Mouse (Mus musculus) kidney, postnatal 25 days (tissue): Measurements from ENCODE around the gene Dock6.

Experiments
- DNase-seq, 2 experiments: peaks; one replicate each; pipeline ENCODE4 v3.0.0; 2021; ENCODE audit warnings: mixed read lengths in 2 of 2

The Dock6 gene

DNA sequence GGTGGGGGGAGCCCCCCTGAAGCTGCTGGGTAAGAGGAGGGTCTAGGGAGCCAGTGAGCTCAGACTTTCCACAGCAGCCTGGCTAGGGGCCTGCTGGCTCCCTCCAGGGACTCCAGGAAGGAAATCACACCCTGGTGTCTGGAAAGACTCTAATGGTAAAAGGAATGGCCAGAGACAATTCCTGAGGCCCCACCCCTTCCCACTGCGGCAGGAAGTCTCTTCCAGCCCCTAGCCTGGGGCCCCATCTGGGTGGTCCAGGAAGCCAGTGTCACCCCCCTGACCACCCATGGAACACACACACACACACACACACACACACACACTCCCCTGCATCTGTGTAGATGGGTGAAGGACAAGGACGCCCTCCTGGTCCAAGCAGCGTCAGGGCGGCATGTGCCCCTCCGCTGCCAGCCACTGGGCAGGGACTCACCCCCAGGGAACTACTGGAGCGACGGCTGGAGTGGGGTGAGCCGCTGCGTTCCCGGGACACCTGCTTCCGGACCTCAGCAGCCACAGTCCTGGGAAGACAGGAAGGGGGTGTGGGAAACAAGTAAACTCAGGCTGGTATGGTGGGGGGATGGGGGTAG, 5.6 kb downstream of the Dock6 start:
- DNase-seq: peak; percentile 76 to 88

DNA sequence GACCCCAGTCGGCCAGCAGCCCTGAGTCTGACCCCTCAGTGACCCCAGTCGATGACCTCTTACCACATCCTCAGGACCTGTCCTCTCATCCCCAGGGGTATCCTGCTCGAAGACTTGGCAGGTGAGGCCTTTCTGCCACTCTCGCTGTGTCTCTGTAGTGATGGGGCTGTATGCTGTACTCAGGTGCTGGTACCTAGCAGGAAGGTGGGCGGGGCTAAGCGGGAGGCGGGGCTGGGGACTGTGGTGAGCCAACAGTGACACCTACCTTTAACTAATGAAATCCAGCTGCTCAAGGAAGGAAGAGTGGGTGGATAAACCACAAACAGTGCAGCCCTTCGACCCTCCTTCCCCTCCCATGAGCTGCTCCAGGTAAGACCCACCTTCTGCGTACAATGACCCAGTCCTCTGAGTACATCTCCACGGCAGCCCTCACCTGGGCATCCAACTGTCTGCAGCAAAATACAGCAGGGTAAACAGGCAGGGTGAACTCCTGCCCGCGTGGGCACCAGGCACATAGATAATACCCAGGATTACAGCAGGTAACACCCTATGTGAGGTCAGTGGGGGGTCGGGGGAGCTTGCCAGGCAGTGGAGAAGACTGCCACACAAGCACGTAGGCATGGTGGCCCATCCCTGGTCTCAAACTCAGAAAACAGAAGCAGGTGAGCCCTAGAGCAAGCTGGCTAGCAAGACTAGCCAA, 6.9 kb downstream of the Dock6 start:
- DNase-seq: peak; percentile 71 to 72

GRCm38 (mm10) chr9:21843086-21843485, 9.3 kb downstream of the Dock6 start:
- no peak for DNase-seq

DNA sequence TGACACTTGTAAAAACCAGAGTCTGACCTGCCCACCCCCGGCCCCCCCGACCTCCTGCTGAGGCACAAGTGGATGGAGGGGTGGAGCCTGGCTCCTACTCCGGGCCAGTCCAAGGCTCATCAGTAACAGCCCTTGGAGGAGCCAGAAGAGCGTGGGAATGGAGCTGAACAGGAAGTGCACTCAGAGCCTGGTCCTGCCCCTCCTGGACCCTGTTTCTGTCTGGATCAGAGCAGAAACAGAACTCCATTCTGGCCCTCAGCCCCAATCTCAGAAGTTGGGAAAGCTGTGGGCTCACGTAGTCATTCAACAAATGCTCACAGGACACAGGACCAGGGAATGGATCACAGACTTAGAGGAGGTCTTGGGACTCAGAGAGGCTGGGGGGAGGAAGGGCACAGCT, 10.0 kb downstream of the Dock6 start:
- DNase-seq: peak; percentile 56 to 79

DNA sequence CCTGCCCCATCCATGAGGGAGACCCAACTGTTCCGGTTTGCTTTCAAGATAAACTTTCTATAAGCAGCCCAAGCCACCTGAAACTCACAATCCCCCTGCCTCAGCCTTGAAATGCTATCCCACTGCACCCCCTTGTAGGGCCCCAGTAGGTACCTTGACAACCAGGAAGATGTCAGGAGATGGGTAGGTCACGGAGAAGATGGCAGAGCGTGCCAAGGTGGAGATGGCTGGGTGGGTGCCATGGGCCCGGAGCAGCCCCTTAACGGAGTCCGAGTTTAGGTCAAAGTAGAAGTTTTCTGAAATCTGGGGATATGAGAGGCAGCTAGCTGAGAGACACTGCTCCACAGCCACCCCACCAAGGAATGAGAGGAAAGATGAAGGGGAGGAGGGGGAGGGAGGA, 11.1 kb downstream of the Dock6 start:
- DNase-seq: no peak

DNA sequence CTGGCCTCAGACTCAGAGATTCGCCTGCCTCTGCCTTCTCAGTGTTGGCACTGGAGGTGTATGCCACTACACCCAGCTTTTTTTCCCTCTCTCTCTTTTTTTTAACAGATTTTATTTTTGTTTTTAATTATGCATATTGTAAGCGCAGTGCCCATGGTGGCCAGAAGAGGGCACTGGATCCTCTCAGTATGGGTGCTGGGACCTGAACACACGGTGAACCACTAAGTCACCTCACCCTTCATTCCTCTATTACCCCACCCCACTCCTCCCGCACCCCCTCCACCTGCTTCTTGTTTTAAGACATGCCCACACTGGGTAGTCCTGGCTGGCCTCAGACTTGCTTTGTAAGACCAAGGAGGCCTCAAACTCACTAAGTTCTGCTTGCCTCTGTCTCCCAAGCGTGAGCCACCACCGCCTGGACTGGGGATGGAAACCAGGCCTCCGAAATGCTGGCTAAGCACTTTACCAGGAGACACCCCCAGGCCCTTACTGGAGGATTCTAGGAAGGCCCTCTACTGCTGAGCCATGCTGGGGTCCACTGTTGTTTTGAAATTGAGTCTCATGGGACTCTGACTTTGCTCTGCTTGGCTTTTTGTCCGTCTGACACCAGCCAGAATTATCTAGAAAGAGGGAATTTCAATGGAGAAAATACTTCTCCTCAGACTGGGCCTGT, 12.2 kb downstream of the Dock6 start:
- DNase-seq: peak in 1 of 2 experiments; percentile 80

GRCm38 (mm10) chr9:21837690-21838089, 14.7 kb downstream of the Dock6 start:
- DNase-seq: no peak

GRCm38 (mm10) chr9:21835258-21835912, 17.1 kb downstream of the Dock6 start, which contains the start of gene Angptl8:
Gene Angptl8 (plus strand): TSS chr9:21835510.
- peak; percentile 83 to 92 for DNase-seq

- DNase-seq: peak in 1 of 2 experiments; percentile 53
Measured at GRCm38 (mm10) chr9:21831558-21832240, 20.7 kb downstream of the Dock6 start.

DNA sequence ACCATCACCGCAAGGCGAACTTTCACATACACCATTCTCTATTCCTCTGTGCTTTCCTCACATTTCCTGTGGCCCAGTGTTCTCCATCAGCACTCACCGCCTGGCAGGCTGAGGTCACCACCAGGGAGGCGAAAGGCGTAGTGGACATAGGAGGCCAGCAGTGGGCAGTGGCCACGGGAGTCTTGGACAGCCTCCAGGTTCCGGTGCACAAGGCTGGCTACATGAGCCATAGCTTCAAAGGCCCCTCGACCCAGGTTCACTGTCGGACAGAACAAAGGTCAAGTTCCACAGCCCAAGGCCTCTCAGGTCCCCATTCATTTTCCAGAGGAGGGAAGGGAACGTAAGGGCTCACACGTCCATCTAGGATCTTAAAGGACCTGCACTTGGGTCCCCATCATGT, 21.5 kb downstream of the Dock6 start:
- peak; percentile 71 to 92 for DNase-seq

GRCm38 (mm10) chr9:21830461-21830850, 22.0 kb downstream of the Dock6 start:
- no peak for DNase-seq

DNA sequence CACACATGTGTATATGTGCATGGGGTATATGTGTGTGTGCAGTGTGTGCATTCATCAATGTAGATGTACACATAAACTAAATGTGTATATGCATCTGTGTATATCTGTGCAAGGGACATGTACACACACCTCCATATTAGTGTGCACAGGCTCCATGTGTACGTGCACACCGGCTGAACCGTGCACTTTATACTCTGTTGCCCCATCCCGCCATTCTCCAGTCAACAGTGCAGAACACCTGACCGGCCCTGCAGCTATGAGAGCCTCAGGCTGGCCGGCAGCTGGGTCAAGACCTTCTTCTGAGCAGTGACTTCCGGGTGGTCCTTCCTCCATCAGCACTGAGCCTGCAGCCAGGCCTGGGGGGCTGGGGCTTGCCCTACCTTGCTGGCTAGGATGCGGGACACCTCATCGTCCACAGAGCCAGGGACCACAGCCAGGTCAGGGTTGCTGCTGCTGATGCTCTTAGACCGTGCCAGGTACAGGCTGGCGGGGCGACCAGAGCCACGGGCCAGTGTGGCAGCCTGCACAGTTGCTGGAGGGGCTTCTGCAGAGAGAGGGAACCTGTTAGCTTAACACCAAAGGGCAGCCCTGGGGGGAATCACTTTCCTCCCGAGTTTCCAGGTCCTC, 22.5 kb downstream of the Dock6 start:
- DNase-seq: no peak

- no peak for DNase-seq
Measured at GRCm38 (mm10) chr9:21824366-21824765, 28.1 kb downstream of the Dock6 start.

DNA sequence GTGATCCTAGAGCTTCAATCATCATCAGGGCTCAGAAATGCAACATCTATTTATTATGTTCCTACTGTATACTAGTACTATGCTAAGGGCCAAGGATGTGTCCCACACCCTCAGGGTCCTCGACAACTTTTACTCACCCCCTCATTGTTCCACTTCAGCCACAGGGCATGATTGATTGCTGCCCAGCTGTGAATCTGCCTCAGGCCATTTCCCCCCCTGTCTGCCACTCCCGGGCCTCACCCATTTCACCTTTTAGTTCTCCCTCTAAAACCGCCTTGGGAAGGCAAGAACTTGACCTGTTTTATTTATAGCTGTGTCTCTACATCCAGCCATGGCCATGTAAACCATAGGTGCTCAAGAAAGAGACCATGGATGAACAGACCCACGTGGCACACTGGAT, 28.5 kb downstream of the Dock6 start:
- no peak for DNase-seq

- no peak for DNase-seq
Measured at GRCm38 (mm10) chr9:21822686-21823085, 29.7 kb downstream of the Dock6 start.

DNA sequence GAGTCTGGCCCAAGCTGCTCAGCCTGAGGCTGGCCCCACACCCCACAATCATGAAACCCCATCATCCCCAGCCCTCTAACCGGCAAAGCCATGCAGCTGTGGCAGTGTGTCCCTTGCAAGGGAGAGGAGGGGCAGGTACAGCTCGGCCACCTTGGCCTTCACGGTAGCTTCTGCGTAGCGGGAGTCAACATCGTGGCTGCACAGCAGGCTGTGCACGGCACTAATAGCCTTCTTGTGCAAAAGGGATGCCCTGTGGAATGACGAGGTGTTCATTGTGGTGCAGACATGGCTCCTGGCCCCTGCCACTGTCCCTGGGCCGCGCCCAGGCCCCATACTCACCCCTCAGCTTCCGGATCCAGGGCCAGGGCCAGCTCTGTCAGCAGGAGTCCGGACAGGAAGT, 32.3 kb downstream of the Dock6 start:
- no peak for DNase-seq

DNA sequence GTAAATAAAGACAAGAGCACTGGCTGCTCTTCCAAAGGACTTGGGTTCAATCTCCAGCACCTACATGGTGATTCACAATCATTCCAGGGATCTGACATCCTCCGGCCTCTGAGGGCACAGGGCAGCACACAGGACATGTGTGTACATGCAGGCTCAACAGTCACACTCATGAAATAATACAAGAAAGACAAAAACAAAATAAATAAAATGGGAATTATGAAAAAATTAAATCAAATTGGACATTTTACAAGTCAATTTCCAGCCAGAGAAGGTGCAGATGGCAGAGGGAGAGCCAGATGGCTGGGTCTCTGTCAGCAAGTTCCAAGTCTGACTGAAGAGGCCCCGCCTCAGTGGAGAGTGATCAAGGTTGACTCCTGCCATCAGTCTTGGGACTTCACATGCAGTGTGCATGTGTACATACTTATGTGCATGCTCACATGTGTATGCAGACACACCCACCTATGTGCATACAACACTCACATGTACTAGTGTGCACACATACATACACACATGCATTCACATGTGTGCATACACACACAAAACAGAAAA, 33.2 kb downstream of the Dock6 start:
- no peak for DNase-seq

GRCm38 (mm10) chr9:21818561-21818960, 33.9 kb downstream of the Dock6 start:
- DNase-seq: no peak

GRCm38 (mm10) chr9:21818125-21818524, 34.3 kb downstream of the Dock6 start:
- DNase-seq: peak in 1 of 2 experiments; percentile 38

- peak in 1 of 2 experiments; percentile 24 for DNase-seq
Measured at GRCm38 (mm10) chr9:21816716-21817305, 35.6 kb downstream of the Dock6 start.

DNA sequence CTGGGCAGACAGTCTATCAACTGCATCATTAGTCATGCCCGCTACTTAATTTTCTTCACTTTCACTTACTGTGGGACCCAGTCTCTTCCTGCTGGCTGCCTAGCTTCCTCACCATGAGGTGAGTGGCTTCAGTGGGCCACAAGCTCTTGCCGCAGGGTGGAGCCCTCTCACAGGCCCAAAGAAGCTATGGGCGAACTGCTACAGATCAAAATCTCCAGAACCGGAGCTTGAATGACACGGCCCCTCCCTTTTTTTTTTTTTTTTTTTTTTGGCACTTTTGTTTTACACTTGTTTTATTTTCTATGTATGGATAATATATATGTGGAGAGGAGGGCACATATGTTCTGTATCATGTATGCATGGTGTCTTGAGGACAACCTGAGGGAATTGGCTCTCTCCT, 41.3 kb downstream of the Dock6 start:
- no peak for DNase-seq

DNA sequence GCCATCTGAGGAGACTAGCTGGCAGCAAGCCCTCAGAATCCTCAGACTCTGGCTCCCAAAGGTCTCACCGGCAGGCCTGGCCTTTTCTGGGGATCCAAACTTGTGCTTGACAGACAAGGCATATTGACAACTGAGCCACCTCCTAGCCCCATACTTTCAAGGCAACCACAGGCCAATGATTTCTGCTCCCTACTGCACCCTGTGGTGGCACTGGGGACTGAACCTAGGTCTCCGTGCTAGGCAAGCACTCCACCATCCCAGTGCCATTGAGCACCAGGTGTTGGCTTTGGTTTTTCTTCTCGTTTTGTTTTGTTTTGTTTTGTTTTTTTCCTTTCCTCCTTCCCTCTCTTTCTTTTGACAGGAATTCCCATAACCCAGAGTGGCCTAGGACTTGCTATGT, 43.9 kb downstream of the Dock6 start:
- DNase-seq: no peak
